Mouse (Mus musculus) stomach, embryonic 15.5 days (tissue): ENCODE measurements around the gene Rab11b. TPM values are rescaled to one million over a fixed set of nuclear protein-coding genes. Genes with fewer than 3 reads are reported as not detected.

Source experiments
- ATAC-seq: fragments of 200-750 bp; cut with Nextera tagmentation; 2 replicates; pipeline ENCODE4 v1.8.0; 2017; ENCODE audit warnings: low read depth, moderate number of reproducible peaks, moderate TSS enrichment; ENCODE audit not compliant: insufficient read depth, low FRiP score
- H3K27ac ChIP-seq: fragments of 300-500 bp; sonication (generic); 2 replicates; pipeline ENCODE4 v1.5.1; 2015; ENCODE audit warnings: mild to moderate bottlenecking, inconsistent platforms
- H3K27me3 ChIP-seq: fragments of 300-500 bp; sonication (generic); replicated peaks from 2 replicates; pipeline ENCODE4 v1.6.1; 2015; ENCODE audit warnings: inconsistent platforms
- H3K36me3 ChIP-seq: fragments of 300-500 bp; sonication (generic); 2 replicates; pipeline ENCODE4 v1.6.1; 2015; ENCODE audit warnings: inconsistent platforms
- H3K4me1 ChIP-seq: fragments of 300-500 bp; sonication (generic); 2 replicates; pipeline ENCODE4 v1.6.1; 2015; ENCODE audit warnings: inconsistent platforms
- H3K4me2 ChIP-seq: fragments of 300-500 bp; sonication (generic); 2 replicates; pipeline ENCODE4 v1.6.1; 2015; ENCODE audit warnings: mild to moderate bottlenecking, inconsistent platforms
- H3K4me3 ChIP-seq: fragments of 300-500 bp; sonication (generic); replicated peaks from 2 replicates; pipeline ENCODE4 v1.5.1; 2015; ENCODE audit warnings: inconsistent platforms
- H3K9ac ChIP-seq: fragments of 300-500 bp; sonication (generic); 2 replicates; pipeline ENCODE4 v1.6.1; 2015; ENCODE audit warnings: inconsistent platforms
- H3K9me3 ChIP-seq: fragments of 300-500 bp; sonication (generic); 2 replicates; pipeline ENCODE4 v1.6.1; 2016; ENCODE audit warnings: inconsistent platforms
- WGBS: fragments of 180-500 bp; shearing (Covaris S2); methylation state at CpG from one replicate; pipeline ENCODE4 v1.1.7; 2015; 5-methylcytosine and 5-hydroxymethylcytosine counted together
- polyA plus RNA-seq: library from polyadenylated mRNA; unstranded; fragments of >200 nt; fragmentation: Nextera tagmentation; extraction: Ambion mirVana; gene quantifications from 2 replicates; pipeline ENCODE4 v1.2.1, GENCODE M21; 2015

Rab11b gene
- polyA plus RNA-seq, 1 experiment from 2014 or later: 249 TPM

DNA sequence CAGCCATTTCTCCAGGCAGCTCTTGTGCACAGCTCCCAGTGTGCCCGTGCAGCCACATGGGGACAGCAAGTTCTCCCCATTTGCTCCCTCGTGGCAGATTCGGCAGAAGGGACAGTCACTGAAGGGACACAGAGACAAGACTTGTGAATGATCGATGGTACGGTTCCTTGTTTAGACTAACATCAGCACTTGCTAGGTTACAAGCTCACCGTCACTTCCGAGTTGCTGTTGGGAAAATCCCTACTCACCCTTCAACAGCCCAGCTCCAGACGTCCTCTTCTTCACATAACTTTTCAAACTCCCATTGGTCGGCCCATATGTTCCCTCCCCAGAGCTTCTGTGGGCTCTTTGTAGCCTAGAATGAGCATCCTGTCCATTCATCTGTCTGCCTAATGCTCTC lies 57.2 kb downstream of the Rab11b start:
- no peaks in the 10 kb centered on the region for H3K4me1 ChIP-seq
- no peaks in the 10 kb centered on the region for H3K27me3 ChIP-seq
- H3K36me3 ChIP-seq: peaks cover 5% of the 10 kb centered on the region; the same call in 1 of the 2 replicates
- H3K9me3 ChIP-seq: no peaks in the 10 kb centered on the region
- 88% methylated on average over 9 of the region's 9 CpGs for WGBS
- no peak overlapping the region for H3K4me2 ChIP-seq
- no peak overlapping the region for H3K4me3 ChIP-seq
- ATAC-seq: no peak
- no peak overlapping the region for H3K9ac ChIP-seq
- no peak overlapping the region for H3K27ac ChIP-seq

DNA sequence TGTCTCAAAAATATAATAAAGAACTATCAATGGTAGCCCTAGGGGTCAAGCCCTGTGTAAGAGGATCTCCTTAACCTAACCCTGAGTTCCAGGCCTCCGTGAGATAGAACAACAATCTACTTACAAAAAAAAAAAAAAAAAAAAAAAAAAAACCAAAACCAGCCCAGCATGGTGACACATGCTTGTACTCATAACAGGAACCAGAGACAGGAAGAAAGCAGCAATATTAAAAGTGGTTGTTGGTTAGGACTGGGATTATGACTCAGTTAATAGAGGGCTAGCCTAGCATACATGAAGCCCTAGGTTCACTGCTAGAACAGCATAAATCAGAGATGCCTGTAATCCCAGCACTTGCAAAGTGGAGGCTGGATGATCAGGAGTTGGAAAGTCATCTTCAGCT lies 58.2 kb downstream of the Rab11b start:
- no peak overlapping the region for H3K9ac ChIP-seq
- no peak overlapping the region for H3K27ac ChIP-seq
- no peaks in the 10 kb centered on the region for H3K9me3 ChIP-seq
- H3K27me3 ChIP-seq: no peaks in the 10 kb centered on the region
- WGBS: 68% methylated on average over 1 of the region's 1 CpGs
- peaks cover 5% of the 10 kb centered on the region; the same call in 1 of the 2 replicates for H3K36me3 ChIP-seq
- no peak for ATAC-seq
- H3K4me3 ChIP-seq: no peak overlapping the region
- H3K4me1 ChIP-seq: no peaks in the 10 kb centered on the region
- H3K4me2 ChIP-seq: no peak overlapping the region

DNA sequence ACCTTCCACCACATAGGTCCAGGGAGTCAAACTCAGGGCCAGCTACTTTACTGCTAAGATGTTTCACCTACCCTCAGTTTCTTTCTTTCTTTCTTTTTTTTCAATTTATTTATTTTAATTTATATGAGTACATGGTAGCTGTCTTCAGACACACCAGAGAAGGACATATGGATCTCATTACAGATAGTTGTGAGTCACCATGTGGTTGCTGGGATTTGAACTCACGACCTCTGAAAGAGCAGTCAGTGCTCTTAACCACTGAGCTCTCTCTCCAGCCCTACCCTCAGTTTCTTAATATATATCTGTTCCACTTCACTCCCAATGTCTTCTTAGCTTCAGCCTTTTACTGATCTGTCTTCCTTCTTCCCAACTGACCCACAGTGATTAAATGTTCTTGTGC lies 64.9 kb downstream of the Rab11b start:
- no peak for ATAC-seq
- no peak overlapping the region for H3K4me2 ChIP-seq
- 85% methylated on average over 1 of the region's 1 CpGs for WGBS
- no peaks in the 10 kb centered on the region for H3K27me3 ChIP-seq
- no peak overlapping the region for H3K4me3 ChIP-seq
- H3K9me3 ChIP-seq: no peaks in the 10 kb centered on the region
- no peak overlapping the region for H3K27ac ChIP-seq
- 0 out of 2 replicates have a peak, but pooled peaks cover 6% of the 10 kb centered on the region for H3K36me3 ChIP-seq
- H3K4me1 ChIP-seq: no peaks in the 10 kb centered on the region
- H3K9ac ChIP-seq: no peak overlapping the region

Other genes with a start within 250 kb of the Rab11b start
- gene Adamts10, start 236.3 kb downstream of the Rab11b start, polyA plus RNA-seq: 50.8 and 55.6 TPM in 2 replicates
- 6.4 and 6.6 TPM in 2 replicates for gene Myo1f, start 204.8 kb downstream of the Rab11b start, polyA plus RNA-seq
- gene Zfp414, start 131.4 kb downstream of the Rab11b start, polyA plus RNA-seq: 35.5 and 38.1 TPM in 2 replicates
- 1.1 and 1.4 TPM in 2 replicates for gene Pram1, start 122.5 kb downstream of the Rab11b start, polyA plus RNA-seq
- gene Hnrnpm, start 73.7 kb downstream of the Rab11b start, polyA plus RNA-seq: 248 and 307 TPM in 2 replicates
- 59.8 and 70.8 TPM in 2 replicates for gene March2, start 41.9 kb downstream of the Rab11b start, polyA plus RNA-seq
- gene Angptl4, start 21.3 kb upstream of the Rab11b start, polyA plus RNA-seq: 22.6 and 24.7 TPM in 2 replicates
- 31.4 and 31.5 TPM in 2 replicates for gene Kank3, start 50.0 kb upstream of the Rab11b start, polyA plus RNA-seq
- gene Rps28, start 64.0 kb upstream of the Rab11b start, polyA plus RNA-seq: 888 and 917 TPM in 2 replicates
- gene Ndufa7, start 64.0 kb upstream of the Rab11b start, polyA plus RNA-seq: 459 and 493 TPM in 2 replicates
- gene Cd320, start 82.6 kb upstream of the Rab11b start, polyA plus RNA-seq: 59.1 and 62.6 TPM in 2 replicates
- gene Gm7029, start 113.3 kb upstream of the Rab11b start, polyA plus RNA-seq: not detected in 2 replicates
- 7.7 and 7.9 TPM in 2 replicates for gene Kifc1, start 130.1 kb upstream of the Rab11b start, polyA plus RNA-seq
- gene Platr17, start 144.6 kb upstream of the Rab11b start, polyA plus RNA-seq: 0.95 and 1.1 TPM in 2 replicates
- 39.1 and 41.5 TPM in 2 replicates for gene Daxx, start 148.9 kb upstream of the Rab11b start, polyA plus RNA-seq
- gene Tapbp, start 155.4 kb upstream of the Rab11b start, polyA plus RNA-seq: 47.3 and 50.1 TPM in 2 replicates
- gene Zbtb22, start 155.4 kb upstream of the Rab11b start, polyA plus RNA-seq: 15.4 and 16.6 TPM in 2 replicates
- 38.5 and 43.6 TPM in 2 replicates for gene Rgl2, start 169.0 kb upstream of the Rab11b start, polyA plus RNA-seq
- 155 and 159 TPM in 2 replicates for gene Pfdn6, start 179.8 kb upstream of the Rab11b start, polyA plus RNA-seq
- 36.1 and 40.6 TPM in 2 replicates for gene Wdr46, start 180.1 kb upstream of the Rab11b start, polyA plus RNA-seq
- 7.5 and 8.2 TPM in 2 replicates for gene B3galt4, start 191.0 kb upstream of the Rab11b start, polyA plus RNA-seq
- gene Vps52, start 195.3 kb upstream of the Rab11b start, polyA plus RNA-seq: 42.4 and 49.2 TPM in 2 replicates
- gene Rps18, start 195.5 kb upstream of the Rab11b start, polyA plus RNA-seq: 1,803 TPM in 2 replicates
- gene H2-K1, start 239.8 kb upstream of the Rab11b start, polyA plus RNA-seq: 112 and 124 TPM in 2 replicates